Mouse (Mus musculus) embryonic facial prominence, embryonic 11.5 days (tissue): Measurements from ENCODE around the gene Tle1. TPM values are rescaled to one million over a fixed set of nuclear protein-coding genes. Genes with fewer than 3 reads are reported as not detected.
A peak's percentile ranks its signal among the peaks of the same experiment; 100 is the strongest.

Source experiments
- ATAC-seq: fragments of 200-750 bp; cut with Nextera tagmentation; replicated peaks from 2 replicates; pipeline ENCODE4 v1.8.0; 2017; ENCODE audit warnings: low read depth; ENCODE audit not compliant: insufficient number of reproducible peaks, low FRiP score, low TSS enrichment
- DNase-seq: peaks from one replicate; pipeline ENCODE4 v3.0.0-alpha.2; 2015; ENCODE audit warnings: low spot score
- H3K27ac ChIP-seq: fragments of 300-500 bp; sonication (generic); replicated peaks from 2 replicates; pipeline ENCODE4 v1.5.1; 2014; ENCODE audit warnings: mild to moderate bottlenecking, low read depth, low read length, control low read depth
- H3K27me3 ChIP-seq: fragments of 300-500 bp; sonication (generic); 2 replicates; pipeline ENCODE4 v1.6.1; 2014; ENCODE audit warnings: mild to moderate bottlenecking, low read length, moderate library complexity, mixed read lengths; ENCODE audit not compliant: control insufficient read depth, insufficient read depth
- H3K36me3 ChIP-seq: fragments of 300-500 bp; sonication (generic); replicated peaks from 2 replicates; pipeline ENCODE4 v1.6.1; 2014; ENCODE audit warnings: low read depth, mild to moderate bottlenecking, low read length, moderate library complexity, mixed read lengths; ENCODE audit not compliant: control insufficient read depth, insufficient read depth
- H3K4me1 ChIP-seq: fragments of 300-500 bp; sonication (generic); 2 replicates; pipeline ENCODE4 v1.6.1; 2014; ENCODE audit warnings: low read length, mixed read lengths; ENCODE audit not compliant: control insufficient read depth, insufficient read depth
- H3K4me2 ChIP-seq: fragments of 300-500 bp; sonication (generic); 2 replicates; pipeline ENCODE4 v1.6.1; 2014; ENCODE audit warnings: low read depth, mild to moderate bottlenecking, control low read depth, low read length, moderate library complexity
- H3K4me3 ChIP-seq: fragments of 300-500 bp; sonication (generic); 2 replicates; pipeline ENCODE4 v1.5.1; 2014; ENCODE audit warnings: low read depth, low read length, control low read depth
- H3K9ac ChIP-seq: fragments of 300-500 bp; sonication (generic); replicated peaks from 2 replicates; pipeline ENCODE4 v1.6.1; 2014; ENCODE audit warnings: mild to moderate bottlenecking, control low read depth, low read length
- H3K9me3 ChIP-seq: fragments of 300-500 bp; sonication (generic); replicated peaks from 2 replicates; pipeline ENCODE4 v1.6.1; 2016; ENCODE audit warnings: mild to moderate bottlenecking, low read length, inconsistent platforms, mixed read lengths; ENCODE audit not compliant: control insufficient read depth
- WGBS: fragments of 180-500 bp; shearing (Covaris S2); extraction: QIAGEN DNeasy Blood & Tissue Kit; methylation state at CpG from one replicate; pipeline ENCODE4 v1.1.7; 2014; 5-methylcytosine and 5-hydroxymethylcytosine counted together
- polyA plus RNA-seq: library from polyadenylated mRNA; unstranded; fragments of >200 nt; fragmentation: Nextera tagmentation; extraction: Ambion mirVana; gene quantifications from 2 replicates; pipeline ENCODE4 v1.2.1, GENCODE M21; 2014

Gene Tle1
- polyA plus RNA-seq, 1 experiment from 2014 or later: 40.1 TPM

DNA sequence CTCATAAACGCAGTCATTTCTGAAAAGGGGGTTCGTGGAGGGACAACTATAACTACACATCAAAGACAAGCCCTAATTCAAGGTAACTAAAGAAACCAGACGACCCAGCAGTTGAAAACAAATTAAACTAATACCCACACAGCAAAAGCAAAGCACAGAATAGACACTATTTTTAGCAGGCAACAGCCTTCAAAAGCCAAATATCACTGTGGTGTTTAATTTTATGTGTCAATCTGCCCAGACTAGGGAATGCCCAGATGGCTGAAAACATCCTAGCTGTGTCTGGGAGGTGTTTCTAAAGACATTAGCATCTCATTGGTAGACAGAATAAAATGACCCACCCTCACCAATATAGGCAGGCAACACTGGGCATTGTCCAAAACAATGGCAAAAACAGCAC, 68.1 kb downstream of the Tle1 start:
- Histone ChIP-seq H3K27ac (no peak overlapping the region), H3K9me3 (no peaks in the 10 kb centered on the region), H3K4me2 (no peak overlapping the region), H3K9ac (no peak overlapping the region), H3K36me3 (no peaks in the 10 kb centered on the region; the same call in 1 of the 2 replicates), H3K4me1 (no peaks in the 10 kb centered on the region), H3K27me3 (no peaks in the 10 kb centered on the region), H3K4me3 (no peak overlapping the region)
- no peak for ATAC-seq
- no peak for DNase-seq
- WGBS: 75% methylated on average over 3 of the region's 3 CpGs

DNA sequence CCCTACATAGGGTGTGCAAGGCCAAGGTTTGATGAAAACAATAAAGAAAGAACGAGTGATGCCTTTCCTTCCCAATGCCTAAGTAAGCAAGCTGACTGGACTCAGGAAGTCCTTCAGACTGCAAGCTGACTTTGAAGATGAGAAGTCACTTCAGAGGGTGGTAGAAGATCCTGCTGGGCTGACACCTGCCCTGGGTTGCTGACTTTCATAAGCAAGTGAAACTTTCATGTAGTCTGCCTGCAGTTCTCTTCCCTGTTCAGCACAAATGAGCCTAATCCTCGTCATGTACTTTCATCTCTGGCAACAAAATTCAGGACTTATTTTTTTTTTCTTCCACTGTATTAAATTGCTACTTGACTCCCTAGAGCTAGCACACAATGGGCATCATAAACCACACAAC, 73.1 kb downstream of the Tle1 start:
- Histone ChIP-seq H3K4me1 (no peaks in the 10 kb centered on the region), H3K27ac (no peak overlapping the region), H3K27me3 (no peaks in the 10 kb centered on the region), H3K9me3 (no peaks in the 10 kb centered on the region), H3K4me2 (no peak overlapping the region), H3K9ac (no peak overlapping the region), H3K36me3 (no peaks in the 10 kb centered on the region; the same call in 1 of the 2 replicates), H3K4me3 (no peak overlapping the region)
- ATAC-seq: no peak
- WGBS: 69% methylated on average over 2 of the region's 2 CpGs
- no peak for DNase-seq

DNA sequence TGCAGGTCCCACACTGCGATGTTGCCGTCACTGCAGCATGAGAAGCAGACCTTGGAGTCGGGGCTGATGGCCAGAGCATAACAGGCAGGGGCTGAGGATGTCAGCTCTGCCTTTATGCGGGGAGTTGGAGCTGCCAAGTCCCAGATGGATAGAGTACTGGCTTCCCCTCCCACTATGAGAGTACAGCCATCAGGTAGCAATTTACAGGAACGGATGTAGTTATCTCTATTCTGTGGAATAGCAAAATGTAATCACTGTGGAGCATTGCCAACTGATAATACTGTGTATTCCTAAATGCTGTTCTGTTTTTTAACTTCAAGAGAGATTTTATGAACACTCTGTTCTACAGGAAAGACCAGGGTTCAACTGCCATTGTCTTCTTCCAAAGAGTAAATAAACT, 75.9 kb downstream of the Tle1 start:
- no peak for DNase-seq
- no peaks in the 10 kb centered on the region for H3K27me3 ChIP-seq
- H3K4me1 ChIP-seq: no peaks in the 10 kb centered on the region
- H3K27ac ChIP-seq: no peak overlapping the region
- H3K9me3 ChIP-seq: no peaks in the 10 kb centered on the region
- WGBS: 79% methylated on average over 5 of the region's 5 CpGs
- no peak for ATAC-seq
- no peaks in the 10 kb centered on the region; the same call in 1 of the 2 replicates for H3K36me3 ChIP-seq
- H3K4me2 ChIP-seq: no peak overlapping the region
- no peak overlapping the region for H3K4me3 ChIP-seq
- H3K9ac ChIP-seq: no peak overlapping the region

DNA sequence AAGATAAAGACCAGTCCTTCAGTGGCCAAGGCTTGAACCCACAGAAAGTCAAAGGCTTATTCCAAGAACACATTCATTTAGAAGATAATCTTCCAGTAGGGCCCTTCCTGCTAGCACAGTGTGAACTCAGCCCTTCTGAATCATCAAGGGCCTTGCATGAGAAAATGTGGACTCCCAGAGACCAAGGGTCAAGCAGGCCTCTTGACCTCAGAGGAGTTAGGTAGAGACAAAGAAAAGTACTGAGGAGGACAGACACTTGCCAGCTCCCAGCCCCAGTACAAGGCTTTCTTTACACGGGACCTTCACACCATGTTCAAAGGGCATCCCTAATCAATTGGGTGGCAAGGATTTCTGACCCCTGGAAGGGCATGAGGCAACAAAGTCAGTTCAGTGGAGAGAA, 77.9 kb downstream of the Tle1 start:
- Histone ChIP-seq H3K4me2 (no peak overlapping the region), H3K4me3 (no peak overlapping the region), H3K9ac (no peak overlapping the region), H3K27me3 (no peaks in the 10 kb centered on the region), H3K27ac (no peak overlapping the region), H3K36me3 (peaks cover 5% of the 10 kb centered on the region), H3K9me3 (no peaks in the 10 kb centered on the region), H3K4me1 (no peaks in the 10 kb centered on the region)
- DNase-seq: no peak
- WGBS: 18% methylated on average over 1 of the region's 1 CpGs
- no peak for ATAC-seq

DNA sequence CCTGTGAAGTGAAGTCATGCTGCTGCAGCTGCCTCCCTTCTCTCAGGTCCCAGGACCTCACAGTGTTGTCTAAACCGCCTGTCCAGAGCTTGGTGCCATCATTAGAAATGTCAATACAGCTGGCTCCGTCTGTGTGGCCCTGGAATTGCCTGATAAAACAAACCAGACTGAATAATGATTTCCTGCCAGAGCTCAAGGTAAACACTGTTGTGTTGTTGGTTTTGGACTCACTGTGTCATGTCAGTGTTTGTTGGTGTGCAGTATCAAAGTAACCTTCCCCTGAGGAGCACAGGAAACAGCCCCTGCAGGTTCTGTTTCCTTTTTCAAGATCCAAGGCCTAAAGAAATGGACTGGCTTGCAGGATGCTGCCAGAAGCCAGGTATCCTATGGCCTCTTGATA, 78.4 kb downstream of the Tle1 start:
- H3K9me3 ChIP-seq: no peaks in the 10 kb centered on the region
- no peak overlapping the region for H3K27ac ChIP-seq
- peaks cover 6% of the 10 kb centered on the region for H3K36me3 ChIP-seq
- WGBS: 42% methylated on average over 2 of the region's 2 CpGs
- no peaks in the 10 kb centered on the region for H3K27me3 ChIP-seq
- no peaks in the 10 kb centered on the region for H3K4me1 ChIP-seq
- no peak overlapping the region for H3K9ac ChIP-seq
- H3K4me3 ChIP-seq: no peak overlapping the region
- DNase-seq: no peak
- no peak for ATAC-seq
- no peak overlapping the region for H3K4me2 ChIP-seq

DNA sequence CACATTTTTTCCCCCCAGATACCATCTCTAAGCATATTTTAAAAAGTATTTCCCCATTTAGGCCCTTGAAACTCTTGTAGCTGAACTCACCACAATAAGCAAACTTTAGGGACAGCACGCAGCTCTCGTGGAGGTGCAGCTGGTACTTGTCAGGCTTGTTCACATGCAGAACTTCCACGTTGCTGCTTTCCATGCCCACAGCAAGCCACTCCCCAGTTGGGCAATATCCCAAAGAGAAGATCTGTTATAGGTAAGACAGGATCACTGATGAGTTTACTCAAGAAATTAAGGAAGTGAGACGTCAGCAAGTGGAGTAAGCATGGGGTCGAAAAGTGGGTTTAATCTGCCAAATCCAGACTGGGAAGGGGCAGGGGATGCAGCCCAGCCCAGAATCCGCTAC, 80.7 kb downstream of the Tle1 start:
- Histone ChIP-seq H3K27ac (no peak overlapping the region), H3K9me3 (no peaks in the 10 kb centered on the region), H3K36me3 (peaks cover 6% of the 10 kb centered on the region), H3K9ac (no peak overlapping the region), H3K27me3 (no peaks in the 10 kb centered on the region), H3K4me3 (no peak overlapping the region), H3K4me2 (no peak overlapping the region), H3K4me1 (no peaks in the 10 kb centered on the region)
- DNase-seq: no peak
- no peak for ATAC-seq
- WGBS: 90% methylated on average over 6 of the region's 6 CpGs

DNA sequence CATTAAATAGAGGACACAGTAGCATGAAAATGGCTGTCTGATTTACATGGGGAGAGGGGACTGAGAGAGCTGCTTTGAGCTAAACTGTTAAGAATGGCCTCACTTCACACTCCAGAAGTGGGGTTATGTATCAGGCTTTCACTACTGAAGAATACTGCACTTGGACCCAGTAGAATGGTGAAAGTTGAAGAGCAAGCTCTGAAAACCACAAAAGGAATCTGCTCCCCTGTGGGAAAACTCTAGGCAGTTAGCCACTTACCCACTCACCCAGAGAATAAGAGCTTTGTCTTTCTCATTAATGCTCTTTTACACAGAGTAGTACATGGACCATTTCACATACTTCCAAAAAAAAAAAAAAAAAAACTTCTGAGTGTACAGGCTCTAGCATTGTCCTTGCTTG, 95.0 kb downstream of the Tle1 start:
- 0 out of 2 replicates have a peak, but pooled peaks have one; percentile 56 for ATAC-seq
- Histone ChIP-seq H3K27ac (no peak overlapping the region), H3K4me3 (no peak overlapping the region), H3K36me3 (no peaks in the 10 kb centered on the region; the same call in 1 of the 2 replicates), H3K9me3 (no peaks in the 10 kb centered on the region), H3K9ac (no peak overlapping the region), H3K4me2 (no peak overlapping the region), H3K27me3 (no peaks in the 10 kb centered on the region), H3K4me1 (no peaks in the 10 kb centered on the region)
- peak; percentile 17 for DNase-seq

DNA sequence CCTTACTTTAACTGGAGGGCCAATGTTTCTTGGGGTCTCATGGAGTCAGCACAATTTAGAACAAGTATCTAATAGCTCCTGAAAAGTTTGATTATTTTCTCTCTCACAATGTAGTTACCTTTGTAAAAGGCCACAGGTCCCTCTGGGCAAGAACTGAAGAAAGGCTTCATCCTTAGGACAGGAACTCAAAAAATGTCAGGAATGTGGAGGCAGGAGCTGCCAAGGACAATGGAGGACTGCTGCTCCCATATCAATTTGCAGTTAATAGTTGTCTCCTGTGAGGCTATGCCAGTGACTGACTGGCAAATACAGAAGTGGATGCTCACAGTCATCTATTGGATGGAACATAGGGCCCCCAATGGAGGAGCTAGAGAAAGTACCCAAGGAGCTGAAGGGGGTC, 96.5 kb downstream of the Tle1 start:
- H3K27me3 ChIP-seq: no peaks in the 10 kb centered on the region
- DNase-seq (no peak), ATAC-seq (no peak)
- H3K27ac ChIP-seq: no peak overlapping the region
- no peak overlapping the region for H3K9ac ChIP-seq
- no peaks in the 10 kb centered on the region for H3K9me3 ChIP-seq
- H3K4me2 ChIP-seq: no peak overlapping the region
- H3K4me3 ChIP-seq: no peak overlapping the region
- no peaks in the 10 kb centered on the region for H3K4me1 ChIP-seq
- no peaks in the 10 kb centered on the region; the same call in 1 of the 2 replicates for H3K36me3 ChIP-seq
